Mouse (Mus musculus) bone marrow macrophage, adult 2 months (primary cell): ENCODE data around the gene Lsm7.

Source experiments
- CTCF ChIP-seq: IDR thresholded peaks from 2 replicates; pipeline ENCODE4 v1.5.1; 2012; ENCODE audit warnings: low read depth, mild to moderate bottlenecking, low read length, moderate library complexity
- POLR2A ChIP-seq: IDR thresholded peaks from 2 replicates; pipeline ENCODE4 v1.6.1; 2012; ENCODE audit warnings: mild to moderate bottlenecking, low read depth, low read length, borderline replicate concordance

DNA sequence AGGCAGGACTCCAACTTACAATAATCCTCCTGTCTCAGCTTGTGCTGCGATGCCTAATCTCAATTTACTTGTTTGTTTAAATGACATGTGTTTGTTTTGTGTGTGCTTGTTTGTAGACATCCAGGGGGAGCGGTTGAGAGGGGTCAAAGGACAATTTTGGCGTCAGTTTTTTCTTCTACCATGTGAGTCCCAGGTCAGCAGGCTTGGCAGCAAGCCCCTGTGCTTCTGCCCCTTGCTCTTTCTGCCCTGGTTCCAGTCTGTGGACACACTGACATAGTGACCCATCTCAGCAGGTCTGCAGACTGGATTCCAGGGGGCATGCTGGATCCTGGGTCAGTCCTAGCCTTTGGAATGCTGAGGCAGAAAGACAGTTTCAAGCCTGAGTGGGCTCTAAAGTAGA lies 35.6 kb downstream of the Lsm7 start:
- no peak for TF ChIP-seq CTCF
- no peak for TF ChIP-seq POLR2A
